Mouse (Mus musculus) embryonic facial prominence, embryonic 14.5 days (tissue): ENCODE results near the gene Upp2. TPM values are rescaled to one million over a fixed set of nuclear protein-coding genes. Genes with fewer than 3 reads are reported as not detected.

Experiments
- ATAC-seq: fragments of 200-750 bp; cut with Nextera tagmentation; 2 replicates; pipeline ENCODE4 v1.8.0; 2017; ENCODE audit warnings: low read depth, moderate number of reproducible peaks, moderate TSS enrichment
- DNase-seq: peaks from one replicate; pipeline ENCODE4 v3.0.0-alpha.2; 2015; ENCODE audit warnings: low spot score
- H3K27ac ChIP-seq: fragments of 300-500 bp; sonication (generic); replicated peaks from 2 replicates; pipeline ENCODE4 v1.5.1; 2014; ENCODE audit warnings: low read depth, mild to moderate bottlenecking, low read length, moderate library complexity
- H3K27me3 ChIP-seq: fragments of 300-500 bp; sonication (generic); replicated peaks from 2 replicates; pipeline ENCODE4 v1.6.1; 2014; ENCODE audit warnings: low read length; ENCODE audit not compliant: control insufficient read depth, insufficient read depth
- H3K36me3 ChIP-seq: fragments of 300-500 bp; sonication (generic); 2 replicates; pipeline ENCODE4 v1.6.1; 2014; ENCODE audit warnings: low read length, mixed read lengths; ENCODE audit not compliant: control insufficient read depth, insufficient read depth
- H3K4me1 ChIP-seq: fragments of 300-500 bp; sonication (generic); 2 replicates; pipeline ENCODE4 v1.6.1; 2014; ENCODE audit warnings: antibody characterized with exemption, low read length; ENCODE audit not compliant: control insufficient read depth, insufficient read depth
- H3K4me2 ChIP-seq: fragments of 300-500 bp; sonication (generic); 2 replicates; pipeline ENCODE4 v1.6.1; 2014; ENCODE audit warnings: low read depth, mild to moderate bottlenecking, low read length, moderate library complexity, mixed read lengths
- H3K4me3 ChIP-seq: fragments of 300-500 bp; sonication (generic); 2 replicates; pipeline ENCODE4 v1.5.1; 2014; ENCODE audit warnings: low read depth, mild to moderate bottlenecking, low read length
- H3K9ac ChIP-seq: fragments of 300-500 bp; sonication (generic); 2 replicates; pipeline ENCODE4 v1.6.1; 2014; ENCODE audit warnings: low read depth, mild to moderate bottlenecking, low read length, moderate library complexity, mixed read lengths
- H3K9me3 ChIP-seq: fragments of 300-500 bp; sonication (generic); 2 replicates; pipeline ENCODE4 v1.6.1; 2016; ENCODE audit warnings: low read length; ENCODE audit not compliant: control insufficient read depth
- WGBS: fragments of 180-500 bp; shearing (Covaris S2); extraction: QIAGEN DNeasy Blood & Tissue Kit; methylation state at CpG from one replicate; pipeline ENCODE4 v1.1.7; 2014; 5-methylcytosine and 5-hydroxymethylcytosine counted together
- polyA plus RNA-seq: library from polyadenylated mRNA; unstranded; fragments of >200 nt; fragmentation: Nextera tagmentation; extraction: Ambion mirVana; gene quantifications from 2 replicates; pipeline ENCODE4 v1.2.1, GENCODE M21; 2014

Gene Upp2
- polyA plus RNA-seq, 1 experiment from 2014 or later = 8.7 TPM

GRCm38 (mm10) chr2:58663404-58664120, 96.5 kb downstream of the Upp2 start:
- Histone ChIP-seq H3K9ac (no peak overlapping the region), H3K27me3 (no peaks in the 10 kb centered on the region), H3K4me3 (no peak overlapping the region), H3K27ac (no peak overlapping the region), H3K36me3 (no peaks in the 10 kb centered on the region), H3K9me3 (no peaks in the 10 kb centered on the region), H3K4me2 (no peak overlapping the region), H3K4me1 (peaks cover 4% of the 10 kb centered on the region; the same call in 1 of the 2 replicates)
- DNase-seq (no peak), ATAC-seq (no peak)
- 81% methylated on average over 7 of the region's 7 CpGs for WGBS

GRCm38 (mm10) chr2:58665081-58665814, 98.2 kb downstream of the Upp2 start:
- ATAC-seq = no peak
- DNase-seq = peak; percentile 74
- H3K36me3 ChIP-seq = no peaks in the 10 kb centered on the region
- H3K4me3 ChIP-seq = no peak overlapping the region
- H3K27ac ChIP-seq = no peak overlapping the region
- H3K9ac ChIP-seq = no peak overlapping the region
- no peak overlapping the region for H3K4me2 ChIP-seq
- no peaks in the 10 kb centered on the region for H3K4me1 ChIP-seq
- WGBS = 78% methylated on average over 12 of the region's 12 CpGs
- H3K27me3 ChIP-seq = no peaks in the 10 kb centered on the region
- H3K9me3 ChIP-seq = no peaks in the 10 kb centered on the region

GRCm38 (mm10) chr2:58667298-58667697, 100.2 kb downstream of the Upp2 start:
- H3K4me2 ChIP-seq = no peak overlapping the region
- WGBS = 67% methylated on average over 3 of the region's 3 CpGs
- H3K27me3 ChIP-seq = no peaks in the 10 kb centered on the region
- H3K4me1 ChIP-seq = no peaks in the 10 kb centered on the region
- H3K36me3 ChIP-seq = no peaks in the 10 kb centered on the region
- peaks cover 9% of the 10 kb centered on the region; the same call in 1 of the 2 replicates for H3K9me3 ChIP-seq
- no peak overlapping the region for H3K9ac ChIP-seq
- no peak overlapping the region for H3K4me3 ChIP-seq
- ATAC-seq (no peak), DNase-seq (no peak)
- no peak overlapping the region for H3K27ac ChIP-seq

- no peaks in the 10 kb centered on the region for H3K36me3 ChIP-seq
- H3K27ac ChIP-seq = no peak overlapping the region
- H3K4me1 ChIP-seq = no peaks in the 10 kb centered on the region
- no peak overlapping the region for H3K4me2 ChIP-seq
- H3K9ac ChIP-seq = no peak overlapping the region
- WGBS = 51% methylated on average over 9 of the region's 9 CpGs
- peak; percentile 77 for DNase-seq
- ATAC-seq = no peak
- peaks cover 9% of the 10 kb centered on the region; the same call in 1 of the 2 replicates for H3K9me3 ChIP-seq
- no peaks in the 10 kb centered on the region for H3K27me3 ChIP-seq
- no peak overlapping the region for H3K4me3 ChIP-seq
These were observed 100.9 kb downstream of the Upp2 start for GRCm38 (mm10) chr2:58667991-58668390.

GRCm38 (mm10) chr2:58669114-58669513, 102.0 kb downstream of the Upp2 start:
- Histone ChIP-seq H3K27me3 (no peaks in the 10 kb centered on the region), H3K4me1 (no peaks in the 10 kb centered on the region), H3K4me3 (no peak overlapping the region), H3K36me3 (no peaks in the 10 kb centered on the region), H3K9ac (no peak overlapping the region), H3K9me3 (peaks cover 17% of the 10 kb centered on the region), H3K27ac (no peak overlapping the region), H3K4me2 (no peak overlapping the region)
- peak; percentile 65 for DNase-seq
- 63% methylated on average over 3 of the region's 3 CpGs for WGBS
- ATAC-seq = peak; percentile 30; the same call in 1 of the 2 replicates

- Histone ChIP-seq H3K27ac (no peak overlapping the region), H3K4me2 (no peak overlapping the region), H3K36me3 (no peaks in the 10 kb centered on the region), H3K27me3 (no peaks in the 10 kb centered on the region), H3K9ac (no peak overlapping the region), H3K4me3 (no peak overlapping the region), H3K9me3 (peaks cover 17% of the 10 kb centered on the region), H3K4me1 (no peaks in the 10 kb centered on the region)
- no peak for ATAC-seq
- WGBS = 79% methylated on average over 2 of the region's 2 CpGs
- DNase-seq = no peak
These were observed 105.4 kb downstream of the Upp2 start for GRCm38 (mm10) chr2:58672520-58672919.

- Histone ChIP-seq H3K4me3 (no peak overlapping the region), H3K4me2 (no peak overlapping the region), H3K4me1 (no peaks in the 10 kb centered on the region), H3K27me3 (no peaks in the 10 kb centered on the region), H3K27ac (no peak overlapping the region), H3K9ac (no peak overlapping the region), H3K9me3 (no peaks in the 10 kb centered on the region), H3K36me3 (no peaks in the 10 kb centered on the region)
- ATAC-seq (no peak), DNase-seq (no peak)
- WGBS = 71% methylated on average over 12 of the region's 12 CpGs
These were observed 112.9 kb downstream of the Upp2 start for GRCm38 (mm10) chr2:58679968-58680367.

GRCm38 (mm10) chr2:58680794-58681193, 113.7 kb downstream of the Upp2 start:
- WGBS = 29% methylated on average over 6 of the region's 6 CpGs
- ATAC-seq = no peak

More at GRCm38 (mm10) chr2:58680794-58681193, 113.7 kb downstream of the Upp2 start:
- Histone ChIP-seq H3K27me3 (no peaks in the 10 kb centered on the region), H3K36me3 (no peaks in the 10 kb centered on the region), H3K4me1 (no peaks in the 10 kb centered on the region), H3K27ac (no peak overlapping the region), H3K9me3 (no peaks in the 10 kb centered on the region), H3K4me3 (no peak overlapping the region), H3K9ac (no peak overlapping the region), H3K4me2 (no peak overlapping the region)
- DNase-seq = peak; percentile 72
